Mouse (Mus musculus): ENCODE results near the gene Gm26897. TPM values are rescaled to one million over a fixed set of nuclear protein-coding genes. Genes with fewer than 3 reads are reported as not detected.

Gene Gm26897
- polyA plus RNA-seq, 1 experiment from 2014 or later: not detected

DNA sequence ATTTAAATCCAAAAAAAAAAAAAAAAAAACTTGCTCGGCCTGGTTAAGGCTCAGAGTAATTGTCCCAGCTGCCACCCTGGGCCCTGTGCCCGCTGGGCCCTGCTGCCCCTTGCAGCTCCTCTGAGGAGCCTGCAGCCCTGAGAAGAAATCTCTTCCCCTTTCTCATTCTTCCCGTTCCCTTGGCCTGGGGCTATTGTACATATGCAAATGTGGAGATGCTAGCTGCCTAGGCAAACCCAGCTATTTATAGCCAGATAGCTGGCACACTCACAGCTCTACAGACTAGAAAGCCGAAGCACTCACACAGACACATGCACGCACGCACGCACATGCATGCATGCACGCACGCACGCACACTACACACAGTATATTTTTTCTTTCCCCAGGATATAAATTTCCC lies 9.0 kb upstream of the Gm26897 start:
- no peak for ATAC-seq (ENCODE audit: insufficient read depth)
- H3K4me2 ChIP-seq: no peak overlapping the region
- H3K36me3 ChIP-seq (replicated peaks): no peaks in the 10 kb centered on the region
- H3K27ac ChIP-seq (replicated peaks): no peak overlapping the region
- no peak overlapping the region for H3K4me3 ChIP-seq (replicated peaks)
- no peaks in the 10 kb centered on the region; the same call in 1 of the 2 replicates for H3K27me3 ChIP-seq
- no peak overlapping the region for H3K9ac ChIP-seq
- no peaks in the 10 kb centered on the region for H3K4me1 ChIP-seq (replicated peaks)
- WGBS (ENCODE audit: insufficient replicate concordance): 67% methylated on average over 10 of the region's 10 CpGs
- no peaks in the 10 kb centered on the region for H3K9me3 ChIP-seq (replicated peaks)

DNA sequence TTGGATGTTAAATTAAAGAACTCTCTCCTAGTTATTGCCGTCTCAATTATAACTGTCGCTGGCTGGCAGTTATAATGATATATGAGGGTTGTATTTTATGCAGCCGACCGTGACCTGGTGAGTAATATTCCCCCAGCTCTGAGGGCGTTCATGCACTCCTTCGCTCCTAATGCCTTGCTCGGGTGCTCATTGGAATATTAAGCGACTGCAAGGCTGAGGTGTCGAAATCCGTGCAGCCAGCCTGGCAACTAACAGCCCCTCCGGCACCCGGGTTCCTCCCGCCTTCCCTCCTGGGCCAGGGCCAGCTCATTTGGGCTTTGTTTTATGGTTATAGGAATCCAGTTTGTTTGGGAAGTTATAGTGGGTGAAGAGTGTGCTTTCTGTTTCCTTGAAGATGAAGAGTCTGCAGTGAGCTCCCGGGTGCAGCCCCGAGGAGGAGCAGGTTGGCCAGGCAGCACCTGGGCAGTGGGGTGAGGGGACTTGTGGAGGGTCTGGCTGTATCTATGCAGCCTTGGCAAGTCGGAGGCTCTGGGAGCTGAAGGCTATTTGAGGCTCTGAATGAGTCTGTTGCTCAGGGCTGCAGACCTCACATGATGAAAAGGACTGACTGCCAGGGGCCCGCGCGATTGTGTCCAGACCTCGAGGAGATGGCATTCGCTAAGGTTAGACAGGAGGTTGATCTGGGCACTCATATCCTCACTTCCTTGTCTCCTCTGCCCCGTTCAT lies 8.4 kb upstream of the Gm26897 start:
- H3K36me3 ChIP-seq (replicated peaks): no peaks in the 10 kb centered on the region
- ATAC-seq (ENCODE audit: insufficient read depth): no peak
- no peak overlapping the region for H3K27ac ChIP-seq (replicated peaks)
- WGBS (ENCODE audit: insufficient replicate concordance): 54% methylated on average over 22 of the region's 22 CpGs
- H3K9me3 ChIP-seq (replicated peaks): no peaks in the 10 kb centered on the region
- no peak overlapping the region for H3K4me3 ChIP-seq (replicated peaks)
- H3K4me1 ChIP-seq (replicated peaks): no peaks in the 10 kb centered on the region
- no peaks in the 10 kb centered on the region; the same call in 1 of the 2 replicates for H3K27me3 ChIP-seq
- H3K4me2 ChIP-seq: no peak overlapping the region
- H3K9ac ChIP-seq: no peak overlapping the region

DNA sequence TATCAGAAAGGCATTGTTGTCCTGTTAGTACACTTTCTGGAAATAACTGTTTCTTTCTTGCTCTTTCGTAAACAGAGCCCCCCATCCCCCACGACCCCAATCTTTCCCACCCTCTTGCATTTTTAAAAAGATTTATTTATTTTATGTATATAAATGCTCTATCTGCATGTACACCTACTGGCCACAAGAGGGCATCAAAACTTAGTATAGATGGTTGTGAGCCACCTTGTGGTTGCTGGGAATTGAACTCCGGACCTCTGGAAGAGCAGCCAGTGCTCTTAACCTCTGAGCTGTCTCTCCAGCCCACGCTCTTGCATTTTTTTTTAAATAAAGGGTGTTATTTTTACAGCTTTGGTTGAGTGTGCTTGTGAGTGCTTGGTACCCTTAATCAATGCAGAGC lies 5.3 kb upstream of the Gm26897 start:
- Histone ChIP-seq H3K36me3 (replicated peaks) (no peaks in the 10 kb centered on the region), H3K27ac (replicated peaks) (no peak overlapping the region), H3K4me1 (replicated peaks) (no peaks in the 10 kb centered on the region), H3K27me3 (no peaks in the 10 kb centered on the region; the same call in 1 of the 2 replicates), H3K9me3 (replicated peaks) (no peaks in the 10 kb centered on the region), H3K4me2 (no peak overlapping the region), H3K9ac (no peak overlapping the region), H3K4me3 (replicated peaks) (no peak overlapping the region)
- ATAC-seq (ENCODE audit: insufficient read depth): no peak
- WGBS (ENCODE audit: insufficient replicate concordance): 64% methylated on average over 4 of the region's 4 CpGs

DNA sequence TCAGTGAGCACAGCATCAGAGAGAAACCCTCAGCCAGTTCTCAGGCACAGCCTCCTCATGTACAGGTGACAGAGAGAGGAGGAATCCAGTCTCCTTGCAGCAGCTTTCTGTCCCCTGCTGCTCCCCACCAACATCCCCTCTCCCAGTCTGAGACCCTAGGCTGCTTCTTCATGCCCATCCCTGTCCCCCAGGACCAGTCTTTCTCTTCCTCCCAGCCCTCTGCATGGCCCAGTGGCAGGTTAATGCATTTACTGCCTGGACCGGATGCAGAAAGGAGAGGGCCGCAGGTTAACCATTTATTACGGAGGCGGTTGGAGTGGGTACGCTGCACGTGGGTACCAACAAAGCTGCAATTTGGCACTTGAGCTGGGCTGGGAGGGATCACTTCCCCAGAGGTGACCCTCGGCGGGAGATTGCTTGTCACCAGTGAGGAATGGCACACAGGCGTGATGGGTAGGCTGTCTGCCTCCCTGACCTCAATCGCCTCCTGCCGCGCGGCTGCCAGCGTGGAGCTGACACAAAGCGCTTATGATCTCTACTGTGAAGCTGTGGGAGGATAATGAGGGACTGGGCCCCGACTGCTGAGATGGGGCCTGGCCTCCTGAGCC lies 3.1 kb upstream of the Gm26897 start:
- ATAC-seq (ENCODE audit: insufficient read depth): no peak

DNA sequence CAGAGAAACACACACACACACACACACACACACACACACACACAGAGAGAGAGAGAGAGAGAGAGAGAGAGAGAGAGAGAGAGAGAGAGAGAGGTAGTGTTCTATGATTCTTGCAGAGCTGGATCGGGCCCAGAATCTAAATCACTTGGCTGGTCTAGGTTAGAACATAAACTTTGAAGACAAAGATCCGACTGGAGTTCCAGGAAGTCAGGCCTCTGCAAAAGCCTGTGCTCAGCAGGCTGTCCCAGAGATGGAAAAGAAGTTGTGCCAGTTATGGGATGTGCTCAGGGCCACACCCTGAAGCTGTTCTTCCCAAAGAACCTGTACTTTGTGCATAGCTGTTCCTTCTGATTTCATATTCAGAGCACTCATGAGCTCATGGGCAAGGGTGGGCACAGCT lies 1.5 kb upstream of the Gm26897 start:
- ATAC-seq (ENCODE audit: insufficient read depth): no peak
- no peaks in the 10 kb centered on the region for H3K27me3 ChIP-seq
- H3K4me2 ChIP-seq: no peak overlapping the region
- no peaks in the 10 kb centered on the region for H3K36me3 ChIP-seq (replicated peaks)
- no peak overlapping the region for H3K4me3 ChIP-seq (replicated peaks)
- H3K4me1 ChIP-seq (replicated peaks): no peaks in the 10 kb centered on the region
- 61% methylated on average over 2 of the region's 2 CpGs for WGBS (ENCODE audit: insufficient replicate concordance)
- H3K9ac ChIP-seq: no peak overlapping the region
- H3K9me3 ChIP-seq (replicated peaks): no peaks in the 10 kb centered on the region
- H3K27ac ChIP-seq (replicated peaks): no peak overlapping the region

More for the DNA sequence above, 3.1 kb upstream of the Gm26897 start:
- Histone ChIP-seq H3K4me1 (replicated peaks) (no peaks in the 10 kb centered on the region), H3K9me3 (replicated peaks) (no peaks in the 10 kb centered on the region), H3K4me3 (replicated peaks) (no peak overlapping the region), H3K4me2 (no peak overlapping the region), H3K27me3 (no peaks in the 10 kb centered on the region), H3K36me3 (replicated peaks) (no peaks in the 10 kb centered on the region), H3K9ac (no peak overlapping the region), H3K27ac (replicated peaks) (no peak overlapping the region)
- 31% methylated on average over 16 of the region's 16 CpGs for WGBS (ENCODE audit: insufficient replicate concordance)

DNA sequence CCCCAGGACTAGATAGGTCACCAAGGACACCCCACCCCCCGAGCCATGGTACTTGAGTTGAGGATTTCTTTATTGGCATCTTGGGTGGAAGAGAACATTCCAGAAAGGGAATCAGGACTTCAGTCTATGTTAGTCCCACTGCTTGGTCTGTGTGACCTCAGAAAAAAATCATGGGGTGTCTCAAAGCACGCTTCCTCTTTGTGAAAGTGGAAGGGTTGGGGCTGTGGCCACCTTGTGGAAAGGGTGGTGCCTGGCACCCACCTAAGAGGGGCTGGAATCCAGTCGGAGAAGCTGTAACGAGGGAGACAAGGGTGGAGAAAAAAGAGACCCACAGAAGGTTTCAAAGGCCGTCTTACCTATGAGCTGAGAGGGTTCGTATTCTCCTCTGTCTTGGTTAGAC lies 5.8 kb downstream of the Gm26897 start:
- no peaks in the 10 kb centered on the region for H3K4me1 ChIP-seq (replicated peaks)
- H3K9ac ChIP-seq: no peak overlapping the region
- H3K27ac ChIP-seq (replicated peaks): no peak overlapping the region
- H3K9me3 ChIP-seq (replicated peaks): no peaks in the 10 kb centered on the region
- H3K36me3 ChIP-seq (replicated peaks): no peaks in the 10 kb centered on the region
- H3K27me3 ChIP-seq: peaks cover 26% of the 10 kb centered on the region
- no peak for ATAC-seq (ENCODE audit: insufficient read depth)
- no peak overlapping the region for H3K4me2 ChIP-seq
- H3K4me3 ChIP-seq (replicated peaks): no peak overlapping the region
- 36% methylated on average over 6 of the region's 6 CpGs for WGBS (ENCODE audit: insufficient replicate concordance)

DNA sequence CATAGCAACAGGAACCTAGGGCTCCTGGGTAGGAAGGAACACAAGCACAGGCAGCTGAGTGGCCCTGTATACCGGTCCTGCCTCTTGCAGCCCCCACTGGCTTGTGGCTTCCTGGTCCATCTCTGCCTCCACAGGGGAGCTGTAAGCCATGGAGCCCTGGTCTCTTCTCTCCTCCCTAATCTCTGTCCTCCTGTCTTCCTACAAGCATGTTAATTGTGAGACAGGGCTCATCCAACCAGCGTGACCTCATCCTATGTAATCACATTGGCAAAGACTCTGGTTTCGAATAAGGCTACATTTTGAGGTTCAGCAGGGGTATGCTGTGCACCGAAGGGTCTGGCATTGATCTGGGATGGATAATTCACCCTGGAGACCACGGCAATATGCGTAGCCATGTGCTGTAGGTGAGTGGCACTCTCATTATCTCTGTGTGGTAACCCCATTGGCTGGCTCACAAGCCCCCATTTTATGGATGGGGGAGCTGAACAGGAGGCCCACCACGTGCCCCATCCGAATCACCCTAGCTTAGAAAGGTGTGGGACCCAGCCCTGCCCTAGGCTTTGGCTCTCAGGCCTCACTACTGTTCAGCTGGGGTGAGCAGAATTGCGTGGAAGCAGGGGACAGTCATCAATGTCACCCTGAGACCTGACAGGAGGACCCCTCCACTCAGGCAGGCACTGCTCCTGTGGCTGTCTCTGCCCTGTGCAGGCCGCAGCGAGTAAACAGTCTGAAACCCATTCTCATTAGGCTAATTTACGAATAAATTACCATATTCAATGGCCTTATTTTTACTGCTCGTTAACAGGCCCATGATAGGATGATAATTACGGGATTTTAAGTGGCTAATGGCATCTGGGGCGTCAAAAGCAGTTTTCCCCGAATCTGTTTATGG lies 6.9 kb downstream of the Gm26897 start:
- no peak overlapping the region for H3K4me3 ChIP-seq (replicated peaks)
- H3K27ac ChIP-seq (replicated peaks): no peak overlapping the region
- peaks cover 26% of the 10 kb centered on the region for H3K27me3 ChIP-seq
- no peak overlapping the region for H3K9ac ChIP-seq
- 26% methylated on average over 16 of the region's 16 CpGs for WGBS (ENCODE audit: insufficient replicate concordance)
- no peak overlapping the region for H3K4me2 ChIP-seq
- ATAC-seq (ENCODE audit: insufficient read depth): no peak
- no peaks in the 10 kb centered on the region for H3K9me3 ChIP-seq (replicated peaks)
- H3K4me1 ChIP-seq (replicated peaks): no peaks in the 10 kb centered on the region
- no peaks in the 10 kb centered on the region for H3K36me3 ChIP-seq (replicated peaks)

DNA sequence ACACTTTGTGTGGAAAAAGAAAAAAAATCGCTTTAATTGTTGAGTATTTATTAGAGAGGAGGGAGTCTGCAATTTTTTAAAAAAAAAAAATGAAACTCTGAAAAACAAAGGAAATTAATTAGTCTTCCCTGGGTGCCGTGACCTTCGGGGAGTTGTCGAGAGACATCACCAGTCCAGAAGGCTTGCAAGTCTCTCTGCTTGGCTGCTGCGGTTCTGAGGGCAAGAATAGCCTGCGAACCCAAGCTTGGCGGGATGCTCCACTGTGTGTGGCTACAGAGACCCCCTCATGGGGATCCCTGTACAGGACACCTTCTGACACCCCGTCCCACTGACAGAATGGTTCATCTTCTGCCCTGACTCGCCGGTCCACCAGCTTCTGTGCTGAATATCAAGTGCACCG lies 7.6 kb downstream of the Gm26897 start:
- WGBS (ENCODE audit: insufficient replicate concordance): 11% methylated on average over 11 of the region's 11 CpGs

DNA sequence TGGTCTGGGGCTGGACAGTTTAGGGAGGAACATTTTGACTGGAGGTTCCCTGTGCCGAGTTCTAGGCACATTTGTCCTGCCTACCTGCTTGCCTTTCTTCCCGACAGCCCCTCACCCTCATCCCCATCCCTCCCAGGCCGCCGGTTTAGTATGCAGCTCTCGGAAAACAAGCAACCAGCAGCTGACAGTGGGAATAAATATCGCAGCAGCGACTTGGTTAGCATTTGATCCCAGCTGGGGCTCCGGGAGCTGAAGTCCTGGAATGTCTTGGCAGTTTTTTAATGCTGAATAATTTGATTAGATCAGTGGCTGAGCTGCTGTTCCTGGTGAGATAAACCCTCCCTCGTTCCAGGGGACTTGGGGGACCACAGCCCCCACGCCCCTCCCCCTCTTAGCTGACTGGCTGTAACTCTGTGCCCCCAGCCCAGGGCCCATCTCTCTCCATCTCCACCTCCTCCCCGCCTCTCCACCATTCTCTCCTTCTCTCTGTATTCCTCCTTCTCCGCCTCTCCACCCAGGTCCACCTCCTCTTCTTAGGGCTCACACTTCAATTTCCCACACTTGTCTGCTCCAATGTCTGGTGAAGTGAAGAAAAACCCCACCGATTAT lies 8.7 kb downstream of the Gm26897 start:
- Histone ChIP-seq H3K4me1 (replicated peaks) (no peaks in the 10 kb centered on the region), H3K9ac (no peak overlapping the region), H3K9me3 (replicated peaks) (no peaks in the 10 kb centered on the region), H3K4me2 (no peak overlapping the region), H3K27me3 (peaks cover 26% of the 10 kb centered on the region), H3K27ac (replicated peaks) (no peak overlapping the region), H3K36me3 (replicated peaks) (no peaks in the 10 kb centered on the region), H3K4me3 (replicated peaks) (no peak overlapping the region)
- ATAC-seq (ENCODE audit: insufficient read depth): no peak
- 16% methylated on average over 13 of the region's 13 CpGs for WGBS (ENCODE audit: insufficient replicate concordance)

More for the DNA sequence above, 7.6 kb downstream of the Gm26897 start:
- no peaks in the 10 kb centered on the region for H3K36me3 ChIP-seq (replicated peaks)
- H3K9me3 ChIP-seq (replicated peaks): no peaks in the 10 kb centered on the region
- H3K27me3 ChIP-seq: peaks cover 26% of the 10 kb centered on the region
- H3K4me3 ChIP-seq (replicated peaks): no peak overlapping the region
- no peaks in the 10 kb centered on the region for H3K4me1 ChIP-seq (replicated peaks)
- no peak overlapping the region for H3K4me2 ChIP-seq
- H3K9ac ChIP-seq: no peak overlapping the region
- ATAC-seq (ENCODE audit: insufficient read depth): no peak
- H3K27ac ChIP-seq (replicated peaks): no peak overlapping the region

DNA sequence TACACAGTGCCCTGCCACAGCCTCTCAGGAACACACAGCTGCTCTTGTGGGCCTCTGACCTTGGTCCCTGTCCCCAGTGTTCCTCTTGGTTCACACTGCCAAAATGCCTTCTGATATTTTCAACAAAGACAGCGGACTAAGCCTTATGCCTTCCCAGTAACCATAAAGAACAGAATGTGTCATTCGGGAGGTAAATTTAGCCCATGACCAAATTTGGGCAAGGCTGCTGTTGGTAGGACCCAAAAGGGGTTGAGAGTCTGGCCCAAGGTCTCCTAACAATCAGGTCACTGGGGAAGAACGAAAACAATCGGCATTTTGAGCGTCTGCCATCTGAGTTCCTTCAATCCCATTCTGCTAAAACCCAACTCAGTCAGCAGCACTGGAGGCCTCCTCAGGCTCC lies 15.9 kb downstream of the Gm26897 start:
- no peak for ATAC-seq (ENCODE audit: insufficient read depth)

DNA sequence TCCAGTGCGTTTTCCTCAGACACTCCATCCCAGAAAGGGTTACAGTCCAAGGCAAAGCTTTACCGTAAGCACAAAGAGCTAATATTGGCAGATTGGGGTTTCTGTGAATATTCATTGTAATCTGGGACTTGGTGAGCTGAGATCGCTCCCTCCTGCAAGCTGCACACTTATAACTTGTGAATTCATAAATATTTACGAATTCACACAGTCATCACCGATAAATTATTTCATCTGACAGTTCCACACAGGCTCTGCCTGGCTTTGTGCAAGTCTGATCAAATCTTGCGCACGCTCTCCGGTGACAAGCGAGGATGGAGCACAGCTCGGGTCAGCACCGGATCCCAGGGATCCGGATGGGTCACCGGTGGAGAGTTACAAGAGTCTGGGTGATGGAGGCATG lies 16.4 kb downstream of the Gm26897 start:
- Histone ChIP-seq H3K36me3 (replicated peaks) (no peaks in the 10 kb centered on the region), H3K4me1 (replicated peaks) (no peaks in the 10 kb centered on the region), H3K9me3 (replicated peaks) (no peaks in the 10 kb centered on the region), H3K9ac (no peak overlapping the region), H3K27ac (replicated peaks) (no peak overlapping the region), H3K27me3 (no peaks in the 10 kb centered on the region), H3K4me3 (replicated peaks) (no peak overlapping the region), H3K4me2 (no peak overlapping the region)
- no peak for ATAC-seq (ENCODE audit: insufficient read depth)
- WGBS (ENCODE audit: insufficient replicate concordance): 74% methylated on average over 13 of the region's 13 CpGs

More for the DNA sequence above, 15.9 kb downstream of the Gm26897 start:
- Histone ChIP-seq H3K4me1 (replicated peaks) (no peaks in the 10 kb centered on the region), H3K9me3 (replicated peaks) (no peaks in the 10 kb centered on the region), H3K4me2 (no peak overlapping the region), H3K27ac (replicated peaks) (no peak overlapping the region), H3K36me3 (replicated peaks) (no peaks in the 10 kb centered on the region), H3K27me3 (no peaks in the 10 kb centered on the region), H3K9ac (no peak overlapping the region), H3K4me3 (replicated peaks) (no peak overlapping the region)
- 67% methylated on average over 5 of the region's 5 CpGs for WGBS (ENCODE audit: insufficient replicate concordance)

All from liver, embryonic 15.5 days (tissue).